Mouse (Mus musculus) hindbrain, embryonic 16.5 days (tissue): ENCODE measurements around the gene Sgpp1. TPM values are rescaled to one million over a fixed set of nuclear protein-coding genes. Genes with fewer than 3 reads are reported as not detected.

ENCODE experiments used
- ATAC-seq: fragments of 200-750 bp; cut with Nextera tagmentation; 2 replicates; pipeline ENCODE4 v1.8.0; 2017; ENCODE audit warnings: moderate TSS enrichment, moderate library complexity
- H3K27ac ChIP-seq: fragments of 300-500 bp; sonication (generic); 2 replicates; pipeline ENCODE4 v1.5.1; 2014; ENCODE audit warnings: low read depth, mild to moderate bottlenecking, control low read depth, low read length, moderate library complexity
- H3K27me3 ChIP-seq: fragments of 300-500 bp; sonication (generic); replicated peaks from 2 replicates; pipeline ENCODE4 v1.6.1; 2014; ENCODE audit warnings: low read length; ENCODE audit not compliant: control insufficient read depth, insufficient read depth
- H3K36me3 ChIP-seq: fragments of 300-500 bp; sonication (generic); 2 replicates; pipeline ENCODE4 v1.6.1; 2014; ENCODE audit warnings: mild to moderate bottlenecking, low read length, moderate library complexity, mixed read lengths; ENCODE audit not compliant: control insufficient read depth, insufficient read depth
- H3K4me1 ChIP-seq: fragments of 300-500 bp; sonication (generic); 2 replicates; pipeline ENCODE4 v1.6.1; 2014; ENCODE audit warnings: low read depth, low read length; ENCODE audit not compliant: control insufficient read depth, insufficient read depth
- H3K4me2 ChIP-seq: fragments of 300-500 bp; sonication (generic); 2 replicates; pipeline ENCODE4 v1.6.1; 2014; ENCODE audit warnings: mild to moderate bottlenecking, low read length, control low read depth, moderate library complexity
- H3K4me3 ChIP-seq: fragments of 300-500 bp; sonication (generic); 2 replicates; pipeline ENCODE4 v1.5.1; 2014; ENCODE audit warnings: mild to moderate bottlenecking, low read length, control low read depth, moderate library complexity
- H3K9ac ChIP-seq: fragments of 300-500 bp; sonication (generic); 2 replicates; pipeline ENCODE4 v1.6.1; 2014; ENCODE audit warnings: low read depth, mild to moderate bottlenecking, control low read depth, low read length, moderate library complexity
- H3K9me3 ChIP-seq: fragments of 300-500 bp; sonication (generic); 2 replicates; pipeline ENCODE4 v1.6.1; 2014; ENCODE audit warnings: mild to moderate bottlenecking, low read length, moderate library complexity; ENCODE audit not compliant: control insufficient read depth
- WGBS: fragments of 180-500 bp; shearing (Covaris S2); extraction: QIAGEN DNeasy Blood & Tissue Kit; methylation state at CpG from one replicate; pipeline ENCODE4 v1.1.7; 2014; 5-methylcytosine and 5-hydroxymethylcytosine counted together
- polyA plus RNA-seq: library from polyadenylated mRNA; unstranded; fragments of >200 nt; fragmentation: Nextera tagmentation; extraction: Ambion mirVana; gene quantifications from 2 replicates; pipeline ENCODE4 v1.2.1, GENCODE M21; 2015

The Sgpp1 gene
- polyA plus RNA-seq, 1 experiment from 2014 or later = 12.2 TPM

DNA sequence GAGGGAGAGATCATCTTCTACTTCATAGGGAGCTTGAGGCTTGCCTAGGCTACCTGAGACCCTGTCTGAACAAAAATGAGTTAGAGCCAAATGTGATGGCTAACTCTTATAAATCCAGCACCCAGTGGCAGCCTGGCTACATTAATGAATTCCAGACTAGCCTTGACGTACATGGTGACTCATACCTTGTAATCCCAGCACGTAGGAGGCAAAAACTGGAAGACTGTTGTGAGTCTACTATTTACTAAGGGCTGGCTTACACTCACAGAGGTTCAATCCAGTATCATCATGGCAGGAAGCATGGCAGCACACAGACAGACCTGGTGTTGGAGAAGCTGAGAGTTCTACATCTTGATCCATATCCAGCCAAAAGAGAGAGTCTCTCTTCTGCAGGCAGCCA lies 52.7 kb downstream of the Sgpp1 start:
- H3K36me3 ChIP-seq = no peaks in the 10 kb centered on the region
- H3K4me3 ChIP-seq = no peak overlapping the region
- no peaks in the 10 kb centered on the region for H3K4me1 ChIP-seq
- 82% methylated on average over 2 of the region's 2 CpGs for WGBS
- no peak overlapping the region for H3K27ac ChIP-seq
- H3K9ac ChIP-seq = no peak overlapping the region
- no peaks in the 10 kb centered on the region for H3K9me3 ChIP-seq
- no peak overlapping the region for H3K4me2 ChIP-seq
- no peaks in the 10 kb centered on the region for H3K27me3 ChIP-seq
- ATAC-seq = no peak

DNA sequence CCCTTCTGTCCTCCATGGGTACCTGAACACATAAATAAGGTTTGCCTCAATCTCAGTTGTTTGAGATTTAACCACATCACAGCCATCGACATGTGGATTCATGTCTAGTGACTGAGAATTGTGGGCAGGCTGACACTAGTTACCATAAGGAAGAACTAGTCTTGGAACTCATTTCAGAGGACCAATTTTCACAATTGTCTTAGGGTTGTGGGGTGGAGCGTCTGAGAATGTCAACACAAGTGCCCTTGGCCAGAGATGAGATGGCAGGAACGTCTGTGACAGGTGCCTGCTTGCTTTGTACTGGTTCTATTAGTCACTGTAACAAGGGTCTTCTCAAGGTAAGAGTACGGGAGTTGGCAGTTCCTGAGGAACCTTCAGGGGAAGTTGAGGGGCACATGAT lies 54.4 kb downstream of the Sgpp1 start:
- Histone ChIP-seq H3K36me3 (no peaks in the 10 kb centered on the region), H3K4me2 (no peak overlapping the region), H3K27ac (no peak overlapping the region), H3K9ac (no peak overlapping the region), H3K4me3 (no peak overlapping the region), H3K9me3 (no peaks in the 10 kb centered on the region), H3K27me3 (no peaks in the 10 kb centered on the region), H3K4me1 (no peaks in the 10 kb centered on the region)
- WGBS = 86% methylated on average over 4 of the region's 4 CpGs
- no peak for ATAC-seq

GRCm38 (mm10) chr12:75678393-75678792 lies 57.1 kb downstream of the Sgpp1 start:
- Histone ChIP-seq H3K9me3 (no peaks in the 10 kb centered on the region), H3K36me3 (no peaks in the 10 kb centered on the region), H3K4me3 (no peak overlapping the region), H3K9ac (no peak overlapping the region), H3K4me1 (no peaks in the 10 kb centered on the region), H3K27me3 (no peaks in the 10 kb centered on the region), H3K4me2 (no peak overlapping the region), H3K27ac (no peak overlapping the region)
- 93% methylated on average over 4 of the region's 4 CpGs for whole genome bisulfite sequencing
- no peak for ATAC-seq

DNA sequence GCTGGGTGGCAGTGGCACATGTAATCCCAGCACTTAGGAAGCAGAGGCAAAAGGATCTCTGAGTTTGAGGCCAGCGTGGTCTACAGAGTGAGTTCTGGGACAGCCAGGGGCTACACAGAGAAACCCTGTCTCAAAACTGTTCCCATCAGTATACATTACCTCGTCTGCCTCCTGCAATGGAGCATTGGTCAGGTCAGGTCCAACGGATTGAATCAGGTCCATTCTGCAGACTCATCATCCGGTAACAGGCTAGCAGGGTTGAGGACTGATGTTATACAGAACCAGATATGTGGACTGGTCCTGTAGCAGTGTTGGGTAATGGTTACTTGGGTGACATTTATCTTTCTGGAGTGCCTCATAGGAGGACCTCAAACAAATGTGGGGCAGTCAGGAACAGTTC lies 62.9 kb downstream of the Sgpp1 start:
- no peak overlapping the region for H3K9ac ChIP-seq
- H3K4me2 ChIP-seq = no peak overlapping the region
- H3K27ac ChIP-seq = no peak overlapping the region
- 96% methylated on average over 4 of the region's 4 CpGs for WGBS
- peaks cover 10% of the 10 kb centered on the region for H3K4me1 ChIP-seq
- ATAC-seq = no peak
- H3K4me3 ChIP-seq = no peak overlapping the region
- H3K27me3 ChIP-seq = no peaks in the 10 kb centered on the region
- H3K36me3 ChIP-seq = no peaks in the 10 kb centered on the region
- H3K9me3 ChIP-seq = no peaks in the 10 kb centered on the region

DNA sequence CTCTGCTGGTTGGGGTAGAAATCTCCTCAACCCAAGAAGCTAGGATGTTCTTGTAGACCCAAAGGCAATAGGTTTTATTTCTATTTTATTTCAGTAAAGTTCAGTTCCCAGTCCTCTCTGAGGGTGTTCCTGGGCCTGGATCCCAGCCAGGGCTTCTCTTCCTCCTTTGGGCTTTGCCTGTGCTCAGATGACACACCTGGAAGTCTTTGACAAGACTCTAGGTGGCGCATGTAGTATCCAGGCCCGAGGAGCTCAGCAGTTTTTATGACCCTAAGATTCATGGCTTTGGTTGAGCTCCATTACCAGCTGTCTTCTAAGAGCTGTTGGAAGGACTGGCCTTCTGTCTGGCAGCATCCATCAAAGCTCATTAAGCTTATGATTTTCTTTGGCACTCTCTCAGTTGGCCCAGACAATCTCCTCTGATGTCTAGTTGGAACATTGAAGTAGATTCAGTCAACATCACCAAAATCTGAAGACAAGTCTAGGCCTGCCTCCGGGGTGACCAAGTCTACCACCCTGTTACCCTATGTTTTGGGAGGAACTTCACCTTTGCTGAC lies 63.7 kb downstream of the Sgpp1 start:
- WGBS = 88% methylated on average over 3 of the region's 3 CpGs
- no peak overlapping the region for H3K4me2 ChIP-seq
- ATAC-seq = no peak
- H3K27me3 ChIP-seq = no peaks in the 10 kb centered on the region
- peaks cover 10% of the 10 kb centered on the region for H3K4me1 ChIP-seq
- H3K9ac ChIP-seq = no peak overlapping the region
- H3K36me3 ChIP-seq = no peaks in the 10 kb centered on the region
- H3K9me3 ChIP-seq = no peaks in the 10 kb centered on the region
- H3K4me3 ChIP-seq = no peak overlapping the region
- H3K27ac ChIP-seq = no peak overlapping the region

- Histone ChIP-seq H3K4me3 (peak overlapping the region; percentile 68), H3K9ac (peak overlapping the region; percentile 52; the same call in 1 of the 2 replicates), H3K4me1 (peaks cover 10% of the 10 kb centered on the region), H3K36me3 (no peaks in the 10 kb centered on the region), H3K27me3 (no peaks in the 10 kb centered on the region), H3K27ac (no peak overlapping the region), H3K9me3 (no peaks in the 10 kb centered on the region), H3K4me2 (peak overlapping the region; percentile 90)
- WGBS = 92% methylated on average over 6 of the region's 6 CpGs
- ATAC-seq = no peak
Observed at GRCm38 (mm10) chr12:75670611-75671010, 64.9 kb downstream of the Sgpp1 start.

DNA sequence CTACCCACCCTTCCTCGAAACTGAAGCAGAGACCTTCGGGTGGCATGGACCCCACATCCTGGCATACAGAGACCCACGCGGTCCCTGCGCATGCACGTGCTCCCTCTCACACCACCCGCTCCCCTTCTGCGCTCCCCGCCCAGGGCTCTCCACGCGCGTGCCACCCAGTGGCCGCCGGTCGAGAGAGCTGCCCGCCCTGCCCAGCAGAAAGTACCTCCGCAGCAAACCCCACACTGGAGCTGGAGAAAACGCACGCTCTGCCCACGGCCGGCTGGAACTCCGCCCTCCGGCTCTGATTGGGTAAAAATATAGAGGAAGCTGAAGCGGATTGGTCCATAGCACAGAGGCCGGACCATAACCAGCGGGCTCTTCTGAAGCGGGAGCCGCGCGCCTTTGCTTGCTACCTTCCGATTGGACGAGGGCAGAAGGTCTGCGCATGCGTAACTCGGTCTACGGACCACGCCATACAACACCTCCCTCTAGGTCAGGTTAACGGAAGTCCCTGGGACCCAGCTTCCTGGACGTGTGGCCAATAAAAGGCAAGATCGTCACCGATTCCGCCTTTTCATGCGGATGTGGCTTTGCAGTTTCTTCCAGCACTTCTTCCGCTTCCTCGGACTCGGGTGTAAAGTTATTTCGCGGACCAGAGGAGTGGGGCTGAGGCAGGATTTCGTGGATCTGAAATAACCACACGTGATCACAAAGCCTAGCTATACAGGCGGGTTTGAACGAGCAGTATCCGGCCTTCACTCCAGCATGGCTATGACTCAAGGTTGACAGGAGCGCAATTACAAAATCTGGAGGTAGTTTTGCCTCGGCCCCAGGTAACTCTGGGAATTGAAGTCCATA lies 66.0 kb downstream of the Sgpp1 start, which contains the start of gene Wdr89:
Wdr89 (minus strand) TSS at position 280 of the 849 bp plus-strand sequence.
- Histone ChIP-seq H3K4me2 (peak within 1 kb of the TSS; percentile 90), H3K4me1 (peaks cover 10% of the 10 kb centered on the region), H3K9ac (peak within 1 kb of the TSS; percentile 82), H3K27me3 (no peaks in the 10 kb centered on the region), H3K36me3 (no peaks in the 10 kb centered on the region), H3K4me3 (peak within 1 kb of the TSS; percentile 68), H3K9me3 (no peaks in the 10 kb centered on the region), H3K27ac (peak within 1 kb of the TSS; percentile 78)
- ATAC-seq = peak; percentile 100
- WGBS = under 1% methylated on average over 55 of the region's 55 CpGs

GRCm38 (mm10) chr12:75668916-75669257 lies 66.6 kb downstream of the Sgpp1 start:
- Histone ChIP-seq H3K27me3 (no peaks in the 10 kb centered on the region), H3K4me2 (peak overlapping the region; percentile 85), H3K9ac (peak overlapping the region; percentile 82), H3K36me3 (no peaks in the 10 kb centered on the region), H3K4me1 (peaks cover 10% of the 10 kb centered on the region), H3K27ac (peak overlapping the region; percentile 78), H3K9me3 (no peaks in the 10 kb centered on the region), H3K4me3 (peak overlapping the region; percentile 68)
- no peak for ATAC-seq
- WGBS = 2% methylated on average over 9 of the region's 9 CpGs

DNA sequence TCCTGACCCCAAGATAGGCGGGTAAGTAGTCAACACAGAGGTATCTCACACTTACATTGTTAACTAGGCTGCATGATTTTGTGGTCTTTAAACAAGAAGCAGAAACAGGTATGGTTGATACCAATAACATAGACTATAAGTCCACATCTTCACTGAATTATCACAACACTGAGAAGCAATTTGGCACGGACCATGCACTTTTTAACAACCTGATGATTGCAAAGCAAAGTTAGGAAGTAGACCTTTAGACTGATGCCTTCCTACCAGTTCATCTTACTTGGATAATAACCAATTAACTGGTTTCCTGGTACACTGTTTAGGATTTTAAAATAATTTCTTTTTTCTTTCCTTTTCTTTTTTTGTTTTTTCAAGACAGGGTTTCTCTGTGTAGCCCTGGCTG lies 67.3 kb downstream of the Sgpp1 start:
- 91% methylated on average over 2 of the region's 2 CpGs for WGBS
- Histone ChIP-seq H3K4me3 (no peak overlapping the region), H3K9me3 (no peaks in the 10 kb centered on the region), H3K9ac (no peak overlapping the region), H3K4me2 (no peak overlapping the region), H3K36me3 (no peaks in the 10 kb centered on the region), H3K27ac (no peak overlapping the region), H3K4me1 (peaks cover 10% of the 10 kb centered on the region), H3K27me3 (no peaks in the 10 kb centered on the region)
- ATAC-seq = no peak
